ENCODE assay signal across 8 mouse cellular contexts in genomic region chr10:41887080-41887821, GRCm38 (mm10).
DNase-seq lines count a peak whose midpoint lies in the region; ATAC-seq lines count a peak whose summit lies in the region.

No protein-coding gene starts in this region.

- peak overlapping the region; percentile 72 for H3K4me3 ChIP-seq in intestine, embryonic 14.5 days (ENCODE audit: low read depth, low read length)

- DNase-seq in adrenal gland, adult 2 months = peak; percentile 98
- peak; percentile 99 for DNase-seq in embryo, embryonic 11 days
- DNase-seq in gastrocnemius, postnatal 25 days = peak; percentile 99
- DNase-seq in intestine, embryonic 14.5 days (ENCODE audit: low spot score) = peak; percentile 96
- DNase-seq in left cerebral cortex, postnatal 14 days (ENCODE audit: low spot score in 2 of 2) = peak; percentile 93 to 96
- DNase-seq in right cerebral cortex, postnatal 14 days = peak; percentile 95
- peak; percentile 93 for DNase-seq in urinary bladder, postnatal 25 days (ENCODE audit: low spot score)

- peaks cover 7% of the 10 kb centered on the region; the same call in 1 of the 2 replicates for H3K4me1 ChIP-seq in intestine, embryonic 14.5 days (replicated peaks; ENCODE audit: control insufficient read depth, insufficient read depth, low read length)

- no peaks in the 10 kb centered on the region for H3K27me3 ChIP-seq in intestine, embryonic 14.5 days (replicated peaks; ENCODE audit: control insufficient read depth, insufficient read depth, low read length)

- intact Hi-C loops in left cerebral cortex, postnatal 14 days (cut with DNase I) = no loop called here

- peak overlapping the region; percentile 60 for H3K4me2 ChIP-seq in intestine, embryonic 14.5 days (ENCODE audit: low read length)

- peak; percentile 97 for ATAC-seq in intestine, embryonic 14.5 days (replicated peaks; ENCODE audit: low FRiP score, low TSS enrichment, low read depth)
- peak; percentile 91 for ATAC-seq in megakaryocyte-erythroid progenitor cell, adult 5-6 weeks (replicated peaks; ENCODE audit: low FRiP score, low TSS enrichment, poor library complexity, severe bottlenecking)

- WGBS in intestine, embryonic 14.5 days = under 1% methylated on average over 65 of the region's 65 CpGs

- H3K9ac ChIP-seq in intestine, embryonic 14.5 days (ENCODE audit: low read length) = peak overlapping the region; percentile 76

- no peaks in the 10 kb centered on the region for H3K36me3 ChIP-seq in intestine, embryonic 14.5 days (ENCODE audit: control insufficient read depth, insufficient read depth, low read length)

- H3K27ac ChIP-seq in intestine, embryonic 14.5 days (ENCODE audit: low read depth) = peak overlapping the region; percentile 88

- H3K9me3 ChIP-seq in intestine, embryonic 14.5 days (ENCODE audit: control insufficient read depth, low read length) = no peaks in the 10 kb centered on the region

Comparison
In these comparisons a context has a peak if more than half of its experiments do, and no peak if none do; other contexts are left out.
1. Peak in every context shown above with its lines: DNase-seq, ATAC-seq, H3K4me3 ChIP-seq and H3K27ac ChIP-seq.